Mouse (Mus musculus): Measurements from ENCODE around the gene Slc9a1. TPM values are rescaled to one million over a fixed set of nuclear protein-coding genes. Genes with fewer than 3 reads are reported as not detected.
A peak's percentile ranks its signal among the peaks of the same experiment; 100 is the strongest.

The Slc9a1 gene
- 15.9 and 18.4 TPM in 2 replicates for total RNA-seq (2015; ENCODE audit: low replicate concordance)
- total RNA-seq (2017; ENCODE audit: low replicate concordance), result 13.5 and 13.7 TPM in 2 replicates

GRCm38 (mm10) chr4:133369553-133370297 is at the start of gene Slc9a1:
Gene Slc9a1, plus strand, starts transcription at chr4:133369706.
- ATAC-seq (replicated peaks; ENCODE audit: low FRiP score, poor library complexity, severe bottlenecking), result peak; percentile 89

DNA sequence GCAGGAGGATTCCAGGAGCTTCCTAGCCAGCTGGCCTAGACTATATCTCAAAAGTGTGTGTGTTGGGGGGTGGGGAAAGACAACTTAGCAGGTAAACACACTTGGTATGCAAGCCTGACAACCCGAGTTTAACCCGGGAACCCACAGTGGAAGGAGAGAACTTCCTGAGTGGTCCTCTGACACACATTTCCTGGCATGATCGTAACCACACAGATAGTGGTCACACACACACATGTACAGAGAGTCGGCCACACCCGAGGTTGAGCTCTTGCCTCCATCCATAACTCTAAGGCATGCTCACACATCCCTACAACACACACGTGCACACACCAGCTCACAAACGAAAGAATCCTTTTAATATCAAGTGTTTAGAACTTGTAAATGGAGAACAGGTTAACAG is 41.4 kb upstream of the Slc9a1 start:
- no peak for ATAC-seq (replicated peaks; ENCODE audit: low FRiP score, poor library complexity, severe bottlenecking)

GRCm38 (mm10) chr4:133330296-133330695 is 39.2 kb upstream of the Slc9a1 start:
- ATAC-seq (replicated peaks; ENCODE audit: low FRiP score, poor library complexity, severe bottlenecking), result no peak

DNA sequence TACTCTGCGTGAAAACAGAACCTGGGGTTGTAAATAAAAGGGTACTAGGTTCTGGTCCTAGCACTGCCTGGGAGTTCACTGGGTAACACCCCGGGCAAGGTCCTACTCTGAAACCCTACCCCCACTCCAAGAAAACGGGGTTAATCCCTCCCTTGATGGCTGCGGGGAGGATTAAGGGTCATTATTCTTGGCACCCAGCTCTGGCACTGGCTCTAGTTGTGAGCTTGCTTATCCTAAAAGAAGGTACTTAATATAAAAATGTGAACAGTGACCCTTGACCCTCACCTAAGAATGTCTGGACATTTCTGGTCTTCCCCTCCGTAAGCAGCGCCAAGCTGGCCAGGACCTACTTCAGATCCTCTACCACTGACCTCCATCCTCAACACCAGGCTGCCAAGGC is 36.2 kb upstream of the Slc9a1 start:
- ATAC-seq (replicated peaks; ENCODE audit: low FRiP score, poor library complexity, severe bottlenecking), result no peak

- ATAC-seq (replicated peaks; ENCODE audit: low FRiP score, poor library complexity, severe bottlenecking), result no peak
These were observed 31.5 kb upstream of the Slc9a1 start for GRCm38 (mm10) chr4:133337833-133338520.

GRCm38 (mm10) chr4:133338521-133339095 is 30.9 kb upstream of the Slc9a1 start:
- ATAC-seq (replicated peaks; ENCODE audit: low FRiP score, poor library complexity, severe bottlenecking), result no peak

GRCm38 (mm10) chr4:133339148-133339749 is 30.3 kb upstream of the Slc9a1 start:
- ATAC-seq (replicated peaks; ENCODE audit: low FRiP score, poor library complexity, severe bottlenecking), result peak; percentile 93

- no peak for ATAC-seq (replicated peaks; ENCODE audit: low FRiP score, poor library complexity, severe bottlenecking)
These were observed 29.3 kb upstream of the Slc9a1 start for GRCm38 (mm10) chr4:133340217-133340616.

DNA sequence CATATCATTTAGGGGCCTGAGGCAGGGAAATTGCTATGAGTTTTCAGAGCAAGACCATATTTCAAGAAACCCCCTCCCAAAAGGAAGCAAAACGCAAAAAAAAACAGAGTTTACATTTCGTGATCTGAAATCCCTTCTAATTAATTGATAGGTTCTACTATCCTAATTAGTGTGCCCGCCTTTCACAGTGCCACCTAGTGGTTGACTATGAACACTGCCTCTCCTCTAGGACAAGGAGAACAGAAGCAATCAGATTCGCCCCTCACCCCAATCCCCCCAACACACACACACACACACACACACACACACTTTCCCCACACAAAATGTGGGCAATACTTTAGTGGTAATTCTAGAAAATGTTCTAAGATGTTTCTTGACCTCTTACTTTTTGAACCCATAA is 25.4 kb upstream of the Slc9a1 start:
- ATAC-seq (replicated peaks; ENCODE audit: low FRiP score, poor library complexity, severe bottlenecking), result no peak

DNA sequence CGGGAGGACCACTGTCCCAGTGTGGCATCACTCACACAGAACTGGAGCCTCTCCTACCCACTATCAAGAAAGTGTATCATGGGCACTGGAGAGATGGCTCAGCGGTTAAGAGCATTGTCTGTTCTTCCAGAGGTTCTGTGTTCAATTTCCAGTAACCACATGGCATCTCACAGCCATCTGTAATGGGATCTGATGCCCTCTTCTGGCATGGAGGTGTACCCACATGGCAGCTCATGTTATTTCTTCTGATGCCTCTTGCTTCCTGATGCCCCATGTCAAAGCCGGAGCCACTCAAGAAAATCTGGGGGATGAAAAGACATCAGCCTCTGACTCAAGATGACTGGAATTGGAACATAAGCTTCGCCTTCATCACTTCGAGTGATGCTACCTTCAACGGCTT is 23.8 kb upstream of the Slc9a1 start:
- ATAC-seq (replicated peaks; ENCODE audit: low FRiP score, poor library complexity, severe bottlenecking), result no peak

DNA sequence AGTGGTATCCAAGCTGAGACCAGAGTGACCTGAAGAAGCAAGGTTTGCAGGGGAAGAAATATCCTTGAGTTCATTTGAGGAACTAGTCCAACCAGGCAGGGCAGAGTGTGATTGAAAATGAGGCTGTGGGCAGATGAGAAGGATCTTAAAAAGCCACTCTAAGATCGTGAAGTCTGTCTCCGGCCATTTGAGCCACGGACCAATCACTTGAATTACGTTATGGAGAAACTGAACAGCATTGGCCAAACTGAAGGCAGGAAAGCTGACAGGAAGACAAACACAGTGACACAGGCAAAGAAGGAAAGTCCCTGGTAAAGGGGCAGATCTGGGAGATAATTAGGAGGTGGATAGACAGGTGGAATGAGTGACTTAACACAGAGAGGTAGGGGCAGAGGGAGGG is 22.9 kb upstream of the Slc9a1 start:
- ATAC-seq (replicated peaks; ENCODE audit: low FRiP score, poor library complexity, severe bottlenecking), result no peak

- ATAC-seq (replicated peaks; ENCODE audit: low FRiP score, poor library complexity, severe bottlenecking), result no peak
These were observed 21.9 kb upstream of the Slc9a1 start for GRCm38 (mm10) chr4:133347624-133348023.

DNA sequence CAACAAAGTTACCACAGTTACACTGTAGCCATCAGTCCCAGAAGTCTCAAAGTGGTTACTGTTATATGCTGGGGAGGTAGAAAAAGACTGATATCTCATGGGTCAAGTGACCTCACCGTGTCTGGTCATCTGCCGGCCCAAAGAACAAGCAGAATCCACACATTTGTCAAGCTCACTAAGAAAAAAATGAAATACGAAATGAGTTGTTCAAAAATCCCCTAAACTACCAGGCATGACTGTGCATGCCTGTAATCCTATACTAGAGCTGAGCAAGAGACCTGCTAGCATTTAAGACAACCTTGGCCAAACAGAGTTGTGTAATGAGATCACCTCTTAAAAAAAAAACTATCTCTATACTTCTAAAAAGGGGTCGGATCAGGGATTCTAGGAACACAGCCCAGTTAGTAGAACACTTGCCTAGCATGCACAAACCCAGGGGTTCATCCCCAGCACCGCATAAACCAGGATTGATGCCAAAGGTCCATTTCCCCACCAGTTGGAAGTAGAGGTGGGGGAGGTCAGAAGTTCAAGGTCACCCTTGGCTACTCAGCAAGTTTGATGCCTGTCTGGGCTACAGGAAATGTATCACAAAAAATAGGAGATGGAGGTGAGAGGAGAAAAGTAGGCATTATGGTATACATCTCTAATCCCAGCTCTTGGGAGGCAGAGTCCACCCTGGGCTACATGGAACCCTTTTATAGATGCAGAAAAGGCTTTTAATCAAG is 21.3 kb upstream of the Slc9a1 start:
- no peak for ATAC-seq (replicated peaks; ENCODE audit: low FRiP score, poor library complexity, severe bottlenecking)

DNA sequence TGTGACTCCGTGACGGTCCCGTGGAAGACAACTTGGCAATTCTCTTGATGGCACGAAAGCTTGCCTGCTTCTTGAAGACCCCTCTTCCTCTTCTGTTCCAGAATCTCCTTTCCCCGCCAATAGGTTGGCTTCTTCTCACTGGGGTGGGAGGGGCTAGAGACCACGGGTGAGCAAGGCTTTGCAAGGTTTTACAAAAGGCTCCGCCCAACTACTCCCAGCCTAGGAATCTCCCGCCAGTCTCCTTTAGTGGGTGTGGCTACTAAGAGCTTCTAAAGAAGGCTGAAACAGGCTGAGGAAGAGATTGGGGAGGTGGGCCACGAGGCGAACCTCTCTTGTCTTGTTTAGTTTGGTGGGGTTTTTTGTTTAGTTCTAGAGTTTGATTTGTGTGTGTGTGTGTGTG is 16.7 kb upstream of the Slc9a1 start:
- ATAC-seq (replicated peaks; ENCODE audit: low FRiP score, poor library complexity, severe bottlenecking), result no peak

GRCm38 (mm10) chr4:133353367-133354365 is 15.8 kb upstream of the Slc9a1 start, which contains the start of gene Wdtc1:
Gene Wdtc1, minus strand, starts transcription at chr4:133353481.
- no peak for ATAC-seq (replicated peaks; ENCODE audit: low FRiP score, poor library complexity, severe bottlenecking)

DNA sequence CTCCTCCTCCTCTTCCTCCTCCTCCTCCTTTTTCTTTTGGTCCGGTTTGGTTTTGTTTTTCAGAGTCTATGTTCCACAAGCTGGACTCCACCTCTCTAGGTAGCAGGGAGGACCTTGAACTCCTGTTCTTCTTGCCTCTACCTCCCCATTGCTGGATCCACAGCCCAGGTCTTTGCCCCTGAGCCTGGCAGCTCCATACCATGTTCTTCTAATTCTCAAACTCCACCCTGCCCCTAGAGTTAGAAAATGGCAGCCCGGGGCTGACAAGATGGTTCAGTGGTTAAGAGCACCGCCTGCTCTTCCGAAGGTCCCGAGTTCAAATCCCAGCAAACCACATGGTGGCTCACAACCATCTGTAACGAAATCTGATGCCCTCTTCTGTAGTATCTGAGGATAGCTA is 14.9 kb upstream of the Slc9a1 start:
- ATAC-seq (replicated peaks; ENCODE audit: low FRiP score, poor library complexity, severe bottlenecking), result no peak

DNA sequence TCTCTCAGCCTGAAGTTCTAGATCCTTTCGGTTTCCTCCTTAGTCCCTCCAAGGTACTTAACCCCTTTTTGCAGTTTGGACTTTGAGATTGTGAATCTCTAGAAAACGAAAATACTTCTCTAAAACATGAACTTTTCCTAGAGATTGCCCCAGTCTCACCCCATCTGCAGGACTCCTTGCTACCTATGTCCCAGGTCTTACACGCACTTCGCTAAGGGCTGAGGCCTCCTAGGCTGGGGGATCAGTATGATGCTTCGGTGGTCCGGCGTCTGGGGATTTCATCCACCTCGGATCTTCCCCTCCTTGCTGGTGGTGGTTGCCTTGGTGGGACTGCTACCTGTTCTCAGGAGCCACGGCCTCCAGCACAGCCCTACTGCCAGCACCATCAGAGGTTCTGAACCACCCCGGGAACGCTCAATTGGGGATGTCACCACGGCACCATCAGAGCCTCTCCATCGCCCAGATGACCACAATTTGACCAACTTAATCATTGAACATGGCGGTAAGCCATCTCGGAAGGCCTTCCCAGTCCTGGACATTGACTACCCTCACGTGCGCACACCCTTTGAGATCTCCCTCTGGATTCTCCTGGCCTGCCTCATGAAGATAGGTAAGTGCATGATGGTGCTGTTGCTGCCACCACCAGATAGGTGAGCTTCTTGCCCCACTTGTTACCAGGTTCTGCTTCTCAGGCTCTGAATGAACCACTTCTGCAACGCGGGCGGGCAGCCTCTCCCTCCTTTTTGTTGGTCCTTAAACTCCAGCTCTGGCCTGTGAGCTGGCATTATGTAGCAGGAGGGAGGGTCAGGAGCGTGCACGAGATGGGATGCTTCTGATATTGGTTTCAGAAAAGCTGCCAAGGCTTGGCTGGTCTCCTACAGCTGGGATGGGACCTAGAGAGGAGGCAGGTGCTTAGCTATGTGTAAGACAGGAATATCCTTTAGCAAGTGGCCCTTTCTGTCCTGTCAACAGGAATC is 1.1 kb downstream of the Slc9a1 start:
- ATAC-seq (replicated peaks; ENCODE audit: low FRiP score, poor library complexity, severe bottlenecking), result 0 out of 2 replicates have a peak, but pooled peaks have one; percentile 43

Measured in erythroid progenitor cell, adult 5-6 weeks (primary cell).